Mouse (Mus musculus): ENCODE results near the gene Itga6.

GRCm38 (mm10) chr2:71742557-71742956 is 2.9 kb upstream of the Itga6 start:
- TF ChIP-seq CTCF (IDR thresholded peaks at IDR 0.05; ENCODE audit: low read depth, low read length) (no peak), GATA1 (IDR thresholded peaks at IDR 0.05; ENCODE audit: borderline replicate concordance, low read length) (no peak), POLR2AphosphoS5 (IDR thresholded peaks at IDR 0.05; ENCODE audit: insufficient replicate concordance, low read depth, low read length) (no peak), GATA2 (IDR thresholded peaks at IDR 0.05; ENCODE audit: borderline replicate concordance, low read depth, low read length) (no peak), TAL1 (conservative IDR thresholded peaks at IDR 0.05; ENCODE audit: low read depth, low read length) (no peak)
